Mouse (Mus musculus) thymus, postnatal 36 days (tissue): ENCODE data around the gene Samd9l.
"Not testable (repeated sequence)": the region's sequence is repeated elsewhere in the genome, so short reads cannot be mapped to it uniquely, and the experiment has no call there.

Experiments used
- DNase-seq, 2 experiments: peaks; one replicate each; pipeline ENCODE4 v3.0.0; 2022; ENCODE audit warnings: mixed read lengths in 2 of 2

Samd9l gene

GRCm38 (mm10) chr6:3399340-3400068, at the start of gene Samd9l:
TSS of gene Samd9l (minus strand) at chr6:3399572.
- DNase-seq = peak; percentile 57 to 65

- peak; percentile 42 to 48 for DNase-seq
These were observed 48.0 kb upstream of the Samd9l start for GRCm38 (mm10) chr6:3447404-3447803.

GRCm38 (mm10) chr6:3443905-3444304, 44.5 kb upstream of the Samd9l start:
- no peak for DNase-seq

GRCm38 (mm10) chr6:3436087-3436486, 36.7 kb upstream of the Samd9l start:
- no peak for DNase-seq

- not testable (repeated sequence) for DNase-seq
These were observed 31.6 kb upstream of the Samd9l start for GRCm38 (mm10) chr6:3430976-3431375.

GRCm38 (mm10) chr6:3427047-3427446, 27.7 kb upstream of the Samd9l start:
- DNase-seq = no peak

- DNase-seq = not testable (repeated sequence)
These were observed 26.0 kb upstream of the Samd9l start for GRCm38 (mm10) chr6:3425333-3425732.

- not testable (repeated sequence) for DNase-seq
These were observed 25.4 kb upstream of the Samd9l start for GRCm38 (mm10) chr6:3424613-3425277.

GRCm38 (mm10) chr6:3397182-3397906, 2.0 kb downstream of the Samd9l start:
- DNase-seq = not testable (repeated sequence)

GRCm38 (mm10) chr6:3395921-3396611, 3.3 kb downstream of the Samd9l start:
- DNase-seq = peak; percentile 8 to 11

GRCm38 (mm10) chr6:3389995-3390394, 9.4 kb downstream of the Samd9l start:
- no peak for DNase-seq

GRCm38 (mm10) chr6:3386565-3386964, 12.8 kb downstream of the Samd9l start:
- no peak for DNase-seq

GRCm38 (mm10) chr6:3384816-3385215, 14.6 kb downstream of the Samd9l start:
- not testable (repeated sequence) for DNase-seq

GRCm38 (mm10) chr6:3384115-3384791, 15.1 kb downstream of the Samd9l start:
- DNase-seq = not testable (repeated sequence)

GRCm38 (mm10) chr6:3379146-3379545, 20.2 kb downstream of the Samd9l start:
- DNase-seq = no peak

GRCm38 (mm10) chr6:3376687-3377086, 22.7 kb downstream of the Samd9l start:
- no peak for DNase-seq

GRCm38 (mm10) chr6:3369527-3369926, 29.8 kb downstream of the Samd9l start:
- no peak for DNase-seq

- not testable (repeated sequence) for DNase-seq
These were observed 33.8 kb downstream of the Samd9l start for GRCm38 (mm10) chr6:3365609-3366008.

GRCm38 (mm10) chr6:3345924-3346597, 53.3 kb downstream of the Samd9l start:
- DNase-seq = peak; percentile 23 to 43

GRCm38 (mm10) chr6:3345043-3345639, 54.2 kb downstream of the Samd9l start:
- not testable (repeated sequence) for DNase-seq

- DNase-seq = not testable (repeated sequence)
These were observed 55.6 kb downstream of the Samd9l start for GRCm38 (mm10) chr6:3343603-3344247.
